Mouse (Mus musculus) CD8-positive naive resting alpha-beta T cell, adult 2 months (primary cell): ENCODE data around the gene Ddx50.

ENCODE experiments used
- DNase-seq, 2 experiments: peaks; one replicate each; pipeline ENCODE4 v3.0.0; 2022; ENCODE audit warnings: low read depth in 2 of 2, low spot score in 2 of 2

The Ddx50 gene

DNA sequence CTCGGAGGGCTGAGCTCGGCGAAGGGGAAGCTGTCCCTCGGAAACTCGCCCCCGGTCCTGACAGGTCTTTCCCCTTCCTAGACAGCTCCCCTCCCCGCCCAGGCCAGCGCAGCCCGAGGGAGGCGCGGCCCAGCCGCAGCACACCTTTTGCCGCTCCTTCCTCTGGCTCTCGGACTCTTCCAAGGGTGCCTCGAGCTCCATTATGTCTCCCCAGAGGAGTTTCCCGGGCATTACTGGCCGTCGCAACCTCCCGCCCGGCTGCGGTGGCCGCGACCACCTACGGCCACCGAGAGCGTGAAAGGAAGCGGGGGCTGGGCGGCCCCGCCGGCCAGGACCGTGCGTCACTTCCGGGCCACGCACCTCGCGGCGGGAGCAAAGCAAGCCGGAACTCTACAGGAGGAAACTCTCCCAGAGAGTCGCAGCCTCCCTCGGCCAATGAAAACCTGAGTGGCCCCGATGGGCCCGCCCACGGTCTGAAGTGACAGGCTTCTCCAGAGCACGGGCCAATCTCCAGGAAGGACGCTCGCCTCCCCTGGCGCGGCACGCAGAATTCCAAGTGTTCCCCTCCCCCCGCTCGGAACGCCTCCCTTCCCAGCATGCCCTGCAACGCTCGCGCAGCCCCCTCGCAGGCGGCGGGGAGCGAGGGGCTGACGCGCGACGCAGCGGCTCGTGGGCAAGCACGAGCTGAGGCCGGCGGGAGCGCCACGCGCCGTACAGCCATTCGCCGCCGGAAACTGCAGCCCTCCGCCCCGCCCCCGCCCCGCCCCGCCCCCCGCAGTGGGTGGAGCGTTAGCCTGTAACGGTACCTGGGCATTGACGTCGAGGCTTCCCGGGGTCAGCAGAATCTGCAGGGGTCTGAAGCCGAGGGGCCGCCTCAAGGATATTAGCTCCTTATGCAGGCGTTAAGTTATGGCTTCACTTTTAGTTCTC lies at the start of gene Ddx50:
Ddx50 (minus strand) TSS at position 338 of the 930 bp plus-strand sequence.
- DNase-seq: peak; percentile 94 to 95

- no peak for DNase-seq
Measured at GRCm38 (mm10) chr10:62692771-62693170, 41.8 kb upstream of the Ddx50 start.

- DNase-seq: no peak
Measured at GRCm38 (mm10) chr10:62692244-62692643, 41.2 kb upstream of the Ddx50 start.

DNA sequence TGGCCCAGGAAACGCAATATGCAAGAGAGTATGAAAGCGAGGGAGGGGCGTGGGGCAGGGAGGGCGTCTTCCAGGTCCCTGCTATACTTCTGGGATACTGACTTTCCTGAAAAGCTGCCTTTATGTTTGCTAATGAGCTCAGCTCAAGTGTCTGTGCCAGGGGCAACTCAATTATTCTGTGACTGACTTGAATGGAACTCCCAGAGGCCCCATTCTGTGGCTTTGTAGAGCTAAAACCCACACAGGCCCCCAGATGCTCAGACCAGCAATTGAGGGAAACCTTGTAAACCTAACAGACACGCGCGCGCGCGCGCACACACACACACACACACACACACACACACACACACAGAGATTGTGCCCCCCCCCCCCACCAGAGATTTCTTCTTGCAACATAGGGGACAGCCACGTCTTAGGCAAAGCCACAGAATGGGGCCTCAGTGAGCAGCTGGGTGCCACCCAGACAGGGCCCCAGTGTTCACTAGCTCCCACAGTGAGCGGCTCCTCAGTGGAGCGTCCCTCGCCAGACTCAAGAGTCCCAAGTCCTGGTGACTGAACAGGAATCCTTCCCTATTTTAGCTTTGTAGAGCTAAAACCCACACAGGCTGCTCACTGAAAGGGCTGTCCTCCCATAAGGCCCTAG lies 36.1 kb upstream of the Ddx50 start:
- DNase-seq: no peak

DNA sequence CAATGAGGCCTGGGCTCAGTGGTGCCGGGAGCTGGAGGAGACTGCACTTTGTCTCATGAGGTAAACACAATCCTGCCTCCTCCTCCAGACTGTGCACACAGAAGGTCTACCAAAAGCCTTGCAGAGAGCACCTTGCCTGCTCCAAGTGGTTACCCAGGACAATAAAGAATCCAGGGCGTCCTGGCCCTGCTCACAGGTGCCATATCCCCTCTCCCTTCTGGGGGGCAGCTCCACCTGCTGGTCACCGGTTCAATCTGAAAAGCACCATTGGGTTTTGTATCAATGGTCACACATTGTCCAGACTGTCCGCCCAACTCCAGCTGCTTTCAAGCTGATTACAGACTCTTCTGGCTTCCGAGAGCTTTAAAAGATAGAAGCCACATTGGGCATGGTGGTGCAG lies 32.0 kb upstream of the Ddx50 start:
- no peak for DNase-seq

- no peak for DNase-seq
Measured at GRCm38 (mm10) chr10:62679833-62680232, 28.8 kb upstream of the Ddx50 start.

- no peak for DNase-seq
Measured at GRCm38 (mm10) chr10:62677329-62677728, 26.3 kb upstream of the Ddx50 start.

DNA sequence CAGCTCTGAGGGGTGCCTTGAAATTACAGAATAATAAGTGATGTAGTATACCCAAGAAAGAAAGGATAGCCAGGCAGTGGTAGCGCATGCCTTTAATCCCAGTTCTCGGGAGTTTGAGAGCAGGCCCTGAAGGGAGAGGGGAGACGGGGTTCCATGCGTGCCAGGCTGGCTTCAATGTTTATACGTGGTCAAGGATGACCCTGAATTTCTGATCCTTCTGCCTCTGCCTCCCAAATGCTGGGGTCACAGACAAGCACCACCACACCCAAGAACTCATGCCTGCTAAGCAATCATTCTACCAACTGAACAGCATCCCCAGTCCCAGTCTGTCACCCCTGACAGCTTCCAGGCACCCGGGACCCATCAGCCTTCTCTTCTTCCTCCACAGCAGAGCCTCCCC lies 25.2 kb upstream of the Ddx50 start:
- DNase-seq: no peak

- DNase-seq: no peak
Measured at GRCm38 (mm10) chr10:62672359-62672758, 21.3 kb upstream of the Ddx50 start.

GRCm38 (mm10) chr10:62669245-62669644 lies 18.2 kb upstream of the Ddx50 start:
- DNase-seq: no peak

DNA sequence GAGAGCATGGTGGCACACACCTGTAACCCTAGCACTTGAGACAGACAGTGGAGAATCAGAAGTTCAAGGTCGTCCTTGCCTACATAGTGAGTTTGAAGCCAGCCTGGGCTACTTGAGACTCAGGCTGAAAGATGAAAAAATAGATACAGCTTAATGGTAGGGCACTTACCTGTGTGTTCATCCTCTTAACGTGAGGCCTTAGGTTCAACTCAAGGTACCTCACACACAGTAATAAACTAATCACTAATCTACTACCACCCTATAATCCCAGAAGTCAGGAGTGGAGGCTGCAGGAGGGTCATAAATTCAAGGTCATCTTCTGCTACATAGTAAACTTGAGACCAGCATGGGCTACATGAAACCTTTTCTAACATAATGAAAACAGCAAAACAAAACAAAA lies 17.4 kb upstream of the Ddx50 start:
- DNase-seq: no peak

DNA sequence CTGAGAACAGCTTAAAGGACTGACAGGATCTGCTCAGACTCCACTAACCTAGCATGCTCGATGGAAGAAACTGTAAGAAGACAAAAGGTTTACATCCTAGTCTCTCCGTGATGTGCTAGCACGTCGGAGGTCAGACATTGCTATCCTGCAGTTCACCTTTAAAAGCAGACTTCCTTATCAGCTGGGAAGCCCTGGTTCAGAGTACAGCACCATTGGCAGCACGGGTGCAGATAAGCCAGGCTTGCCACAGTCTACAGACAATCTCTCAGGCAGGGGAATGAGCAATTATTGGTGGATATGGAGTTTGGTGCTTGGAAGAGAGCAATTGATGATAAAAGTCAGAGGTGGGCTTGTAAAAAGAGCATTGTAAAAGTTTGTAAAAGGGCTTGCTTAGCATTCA lies 17.0 kb upstream of the Ddx50 start:
- DNase-seq: no peak

- DNase-seq: peak; percentile 35 to 44
Measured at GRCm38 (mm10) chr10:62664963-62665590, 14.1 kb upstream of the Ddx50 start.

GRCm38 (mm10) chr10:62664171-62664570 lies 13.2 kb upstream of the Ddx50 start:
- DNase-seq: no peak

- no peak for DNase-seq
Measured at GRCm38 (mm10) chr10:62656711-62657110, 5.7 kb upstream of the Ddx50 start.

DNA sequence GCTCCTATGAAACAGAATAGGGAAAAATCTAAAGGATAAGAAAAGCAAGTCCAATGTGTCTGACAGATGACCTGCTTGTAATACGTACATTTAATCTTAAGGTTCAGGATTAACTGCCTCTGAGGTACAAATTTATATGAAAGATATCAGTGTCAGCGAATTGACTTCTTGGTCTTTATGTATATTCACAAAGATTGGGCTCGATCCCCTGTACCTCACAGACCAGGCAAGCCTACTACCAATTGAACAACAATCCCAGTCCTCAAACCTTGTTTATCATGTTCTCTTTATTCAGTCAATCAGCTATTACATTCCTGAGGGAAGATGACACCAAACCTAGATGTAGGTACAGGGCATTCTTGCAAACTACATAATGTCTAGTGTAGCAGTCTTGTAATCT lies 943 bp upstream of the Ddx50 start:
- DNase-seq: no peak

DNA sequence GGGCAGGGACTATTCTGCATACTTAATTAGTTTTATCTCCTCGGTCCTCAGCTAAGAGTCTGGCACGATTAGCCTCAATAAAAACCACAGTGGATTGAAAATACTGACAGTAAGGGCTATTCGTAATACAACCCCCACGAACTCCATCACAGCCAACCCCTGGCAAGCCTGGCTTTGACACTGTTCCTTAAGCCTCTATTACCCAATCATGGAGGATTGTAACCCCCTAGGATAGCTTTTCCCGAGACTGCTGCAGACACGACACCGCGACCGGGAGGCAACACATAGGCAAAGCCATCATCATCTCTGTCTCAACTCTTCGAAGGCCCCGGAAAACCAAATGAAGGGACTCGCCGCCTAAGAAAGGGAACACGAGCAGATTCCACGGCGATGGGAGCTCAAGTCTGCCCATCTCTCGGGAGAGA lies 648 bp downstream of the Ddx50 start:
- DNase-seq: no peak

DNA sequence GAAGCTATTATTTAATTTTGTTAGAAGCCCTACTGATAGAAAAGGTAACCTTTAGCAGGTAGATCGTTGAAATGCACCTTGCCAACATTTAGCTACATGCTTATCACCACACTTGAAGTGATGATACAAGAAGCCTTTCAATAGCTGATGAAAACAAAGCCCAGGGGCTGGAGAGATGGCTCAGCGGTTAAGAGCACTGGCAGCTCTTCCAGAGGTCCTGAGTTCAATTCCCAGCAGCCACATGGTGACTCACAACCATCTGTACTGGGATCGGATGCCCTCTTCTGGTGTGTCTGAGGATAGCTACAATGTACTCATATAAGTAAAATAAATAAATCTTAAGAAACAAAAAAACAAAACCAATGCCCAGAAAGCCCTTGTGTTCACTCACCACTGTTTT lies 46.9 kb downstream of the Ddx50 start:
- DNase-seq: no peak

DNA sequence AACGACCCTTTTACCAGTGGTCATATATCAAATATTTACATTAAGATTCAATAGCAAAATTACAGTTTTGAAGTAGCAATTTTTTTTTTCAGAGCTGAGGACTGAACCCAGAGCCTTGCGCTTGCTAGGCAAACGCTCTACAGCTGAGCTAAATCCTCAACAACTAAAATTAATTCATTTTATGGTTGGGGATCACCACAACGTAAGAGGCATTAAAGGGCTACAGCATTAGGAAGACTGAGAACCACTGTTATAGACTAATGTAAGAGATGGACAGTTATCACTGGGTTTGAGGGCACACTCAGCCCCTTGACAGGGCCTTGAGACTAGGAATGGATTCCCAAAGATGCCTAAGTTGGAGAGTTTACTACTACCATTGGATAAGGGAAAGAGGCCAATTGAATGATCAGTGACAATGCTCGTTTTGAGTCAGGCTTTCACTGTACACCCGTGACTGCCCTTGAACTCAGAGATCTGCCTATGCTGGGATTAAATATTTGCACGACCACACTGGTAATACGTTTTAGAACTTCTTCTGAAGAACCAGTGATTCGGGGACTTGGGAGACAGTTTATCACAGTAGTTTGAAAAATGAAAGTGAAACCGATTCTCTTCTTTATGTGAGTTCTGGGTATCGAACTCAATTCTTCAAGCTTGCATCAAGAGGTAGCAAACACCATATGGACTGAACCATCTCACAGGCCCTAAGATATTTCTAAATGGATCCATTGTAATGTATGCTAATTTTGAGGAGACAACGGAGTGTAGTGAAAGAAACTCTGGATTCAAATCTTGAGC lies 47.6 kb downstream of the Ddx50 start:
- DNase-seq: no peak

GRCm38 (mm10) chr10:62602177-62603040 lies 48.6 kb downstream of the Ddx50 start, which contains the start of gene Ddx21:
Gene Ddx21 (minus strand): TSS chr10:62602281.
- peak; percentile 88 to 89 for DNase-seq
